8 mouse cellular contexts compared by ENCODE assay signal in genomic region chr9:55543703-55544401, GRCm38 (mm10). TPM values are rescaled to one million over a fixed set of nuclear protein-coding genes. Genes with fewer than 3 reads are reported as not detected.
DNase-seq lines count a peak whose midpoint lies in the region; ATAC-seq and TF ChIP-seq lines count a peak whose summit lies in the region.
"Had no signal": no experiment of that assay in that cellular context is flagged by ENCODE, and none has a peak within 500 bp of the region (broad histone marks: within the 10 kb centered on the region; RNA-seq: fewer than 3 reads in every experiment).

No protein-coding gene starts in this region.

- no peak for ATAC-seq in intestine, postnatal 0 days
- no peak for ATAC-seq in lung, embryonic 15.5 days (ENCODE audit: borderline replicate concordance, extremely low read depth, low FRiP score, low TSS enrichment)

- peak overlapping the region; percentile 50 for H3K4me3 ChIP-seq in intestine, postnatal 0 days (ENCODE audit: low read depth, low read length)
- H3K4me3 ChIP-seq in lung, embryonic 15.5 days: peak overlapping the region; percentile 18
- H3K4me3 ChIP-seq: left cerebral cortex, adult 2 months had no signal

- H3K27me3 ChIP-seq in intestine, postnatal 0 days (replicated peaks; ENCODE audit: control insufficient read depth, insufficient read depth, low read length): peaks cover 79% of the 10 kb centered on the region
- peaks cover 97% of the 10 kb centered on the region for H3K27me3 ChIP-seq in lung, embryonic 15.5 days

- no peak for TF ChIP-seq CTCF in intestine, postnatal 0 days (IDR thresholded peaks at IDR 0.05; ENCODE audit: low read depth)

- 8% methylated on average over 46 of the region's 46 CpGs for WGBS in intestine, postnatal 0 days
- WGBS in lung, embryonic 15.5 days: 3% methylated on average over 46 of the region's 46 CpGs

- peak; percentile 15 to 50 for DNase-seq in spleen, adult 18-20 months
- DNase-seq in spleen, postnatal 14 days (ENCODE audit: low spot score in 2 of 2): no peak
- peak; percentile 52 to 81 for DNase-seq in cerebellum, postnatal 25 days
- peak; percentile 21 for DNase-seq in gastrocnemius, postnatal 25 days
- peak; percentile 22 to 33 for DNase-seq in spleen, postnatal 10 days (ENCODE audit: low spot score in 2 of 2)

- 0 out of 2 replicates have a peak overlapping the region, but pooled peaks have one; percentile 11 for H3K9ac ChIP-seq in intestine, postnatal 0 days (ENCODE audit: low read depth, low read length)
- no peak overlapping the region for H3K9ac ChIP-seq in lung, embryonic 15.5 days

- H3K4me1 ChIP-seq in intestine, postnatal 0 days (replicated peaks; ENCODE audit: control insufficient read depth, insufficient read depth, low read length): peaks cover 2% of the 10 kb centered on the region; the same call in 1 of the 2 replicates
- H3K4me1 ChIP-seq in lung, embryonic 15.5 days: peaks cover 59% of the 10 kb centered on the region

- no peaks in the 10 kb centered on the region for H3K36me3 ChIP-seq in intestine, postnatal 0 days (ENCODE audit: control insufficient read depth, insufficient read depth)
- no peaks in the 10 kb centered on the region for H3K36me3 ChIP-seq in lung, embryonic 15.5 days

- peak overlapping the region; percentile 60 for H3K4me2 ChIP-seq in intestine, postnatal 0 days (replicated peaks; ENCODE audit: low read depth)
- H3K4me2 ChIP-seq in lung, embryonic 15.5 days: peak overlapping the region; percentile 42

- H3K27ac ChIP-seq in intestine, postnatal 0 days (ENCODE audit: low read depth, low read length): no peak overlapping the region; the same call in 1 of the 2 replicates
- H3K27ac ChIP-seq in lung, embryonic 15.5 days: no peak overlapping the region
- H3K27ac ChIP-seq: left cerebral cortex, adult 2 months had no signal

- H3K9me3 ChIP-seq in intestine, postnatal 0 days (ENCODE audit: control insufficient read depth): no peaks in the 10 kb centered on the region
- H3K9me3 ChIP-seq in lung, embryonic 15.5 days: no peaks in the 10 kb centered on the region

RNA-seq across cellular contexts. Expression of gene Isl2, which starts 5.4 kb away (rescaled TPM):
- total RNA-seq in gastrocnemius, postnatal 25 days (2021): not detected
- polyA plus RNA-seq in intestine, postnatal 0 days (2015; fragmentation: Nextera tagmentation; extraction: Ambion mirVana): 1.4 TPM in 2 replicates
- polyA plus RNA-seq in lung, embryonic 15.5 days (2015; fragmentation: Nextera tagmentation; extraction: Ambion mirVana): 0.27 TPM in 1 of 2 replicates, not detected in the other
- total RNA-seq: left cerebral cortex, adult 2 months had no signal

RNA-seq across cellular contexts. Expression of gene Etfa, which starts 31.8 kb away (rescaled TPM):
- total RNA-seq in gastrocnemius, postnatal 25 days (2021): 100 to 1,000 TPM; 245 to 247 TPM
- polyA plus RNA-seq in intestine, postnatal 0 days (2015; fragmentation: Nextera tagmentation; extraction: Ambion mirVana): 331 and 336 TPM in 2 replicates
- polyA plus RNA-seq in lung, embryonic 15.5 days (2015; fragmentation: Nextera tagmentation; extraction: Ambion mirVana): 205 and 209 TPM in 2 replicates

Comparison
In these comparisons a context has a peak if more than half of its experiments do, and no peak if none do; other contexts are left out.
1. DNase-seq: peak in spleen, adult 18-20 months (2 of 2), cerebellum, postnatal 25 days (2 of 2), gastrocnemius, postnatal 25 days (single experiment) and spleen, postnatal 10 days (2 of 2); none in spleen, postnatal 14 days (0 of 2).